Mouse (Mus musculus): ENCODE results near the gene Hapln4. TPM values are rescaled to one million over a fixed set of nuclear protein-coding genes. Genes with fewer than 3 reads are reported as not detected.

Hapln4 gene
- polyA plus RNA-seq, 1 experiment from 2014 or later: 0.75 TPM

DNA sequence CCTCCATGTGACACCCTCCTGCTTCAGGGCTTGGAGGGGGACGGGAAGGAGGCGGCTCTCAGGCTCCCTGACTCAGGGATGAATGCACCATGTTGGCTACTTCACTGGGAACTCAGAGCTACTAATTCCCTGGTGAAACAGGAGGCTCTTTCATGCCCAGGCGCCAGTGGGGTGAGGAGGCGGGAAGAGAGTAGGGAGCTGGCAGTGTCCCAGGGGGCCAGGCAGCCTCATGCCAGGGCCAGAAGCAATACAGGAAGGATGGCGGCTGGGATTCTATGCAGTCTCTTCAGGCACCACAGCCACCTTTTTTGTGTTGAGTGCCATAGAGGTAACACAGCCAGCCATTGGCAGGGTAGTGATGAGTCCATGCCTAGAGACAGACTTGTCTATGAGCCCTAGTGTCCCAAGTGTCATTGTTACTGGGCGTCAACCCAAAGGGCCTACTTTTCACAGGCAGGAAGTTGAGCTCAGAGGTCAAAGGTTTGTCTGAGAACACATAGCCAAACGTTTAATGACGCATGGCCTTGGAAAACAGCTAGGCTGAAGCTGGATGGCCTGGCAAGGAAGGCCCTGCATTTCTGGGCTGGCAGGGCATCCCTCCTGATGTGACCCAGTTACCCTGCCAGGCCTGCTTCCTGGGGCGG lies 46.2 kb downstream of the Hapln4 start:
- Histone ChIP-seq H3K4me2 (no peak overlapping the region), H3K27ac (peak overlapping the region; percentile 76), H3K4me3 (no peak overlapping the region), H3K27me3 (peaks cover 6% of the 10 kb centered on the region; the same call in 1 of the 2 replicates), H3K36me3 (peaks cover 22% of the 10 kb centered on the region), H3K9ac (no peak overlapping the region), H3K9me3 (no peaks in the 10 kb centered on the region), H3K4me1 (replicated peaks) (peaks cover 30% of the 10 kb centered on the region)
- WGBS: 68% methylated on average over 9 of the region's 9 CpGs
- ATAC-seq (ENCODE audit: low FRiP score): peak; percentile 63

DNA sequence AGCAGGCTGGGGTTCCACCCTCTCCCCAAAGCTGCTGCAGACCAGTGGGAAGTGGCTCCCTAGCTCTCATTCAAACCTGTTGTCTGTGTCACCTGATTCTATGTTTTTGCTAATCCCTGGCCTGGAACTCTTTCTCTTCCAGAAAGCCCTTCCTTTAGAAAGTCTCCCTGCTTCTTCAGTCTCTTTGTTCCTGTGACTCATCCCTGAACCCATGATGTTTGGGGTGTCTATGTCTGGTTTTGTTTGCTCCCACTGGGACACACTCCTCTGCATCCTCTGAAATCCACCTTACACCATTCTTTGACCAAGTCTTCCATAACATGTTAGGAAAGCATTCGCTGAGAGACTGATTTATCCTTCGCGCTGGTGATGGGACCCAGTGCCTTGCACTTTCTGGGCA lies 46.8 kb downstream of the Hapln4 start:
- peak overlapping the region; percentile 76 for H3K27ac ChIP-seq
- H3K9me3 ChIP-seq: no peaks in the 10 kb centered on the region

DNA sequence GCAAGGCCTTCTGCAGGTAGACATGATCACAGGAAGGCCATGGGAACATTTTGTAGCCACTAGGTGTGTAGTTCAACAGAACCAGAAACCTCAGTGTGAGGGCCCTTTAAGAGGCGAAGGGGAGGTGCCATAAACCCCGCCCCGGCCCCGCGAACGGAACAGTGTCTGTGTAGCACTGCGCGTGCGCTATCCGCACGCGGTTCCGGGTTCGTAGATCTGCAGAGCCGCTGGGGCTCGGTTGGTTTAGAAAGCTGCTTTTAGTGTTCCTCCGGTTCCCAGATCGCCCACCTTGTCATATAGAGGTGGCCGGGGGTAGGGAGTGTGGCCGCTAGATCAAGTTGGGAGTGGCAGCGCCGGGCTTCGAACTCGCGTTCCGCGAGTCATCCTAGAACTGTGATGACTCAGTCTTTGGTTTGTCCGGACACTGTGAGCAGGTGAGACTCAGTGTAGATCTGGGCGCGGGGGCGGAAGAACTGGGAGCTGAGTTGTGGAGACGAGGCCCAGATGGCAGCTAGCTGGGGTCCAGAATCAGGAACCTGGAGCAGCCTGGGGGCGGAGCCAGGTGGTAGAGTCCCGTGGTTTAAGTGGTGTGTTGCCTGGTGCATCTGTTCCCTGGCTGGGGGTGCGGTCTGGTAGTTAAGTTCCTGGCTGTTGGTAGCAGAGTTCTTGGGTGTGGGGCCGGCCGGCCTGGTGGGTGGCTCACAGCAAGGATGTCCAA lies 48.1 kb downstream of the Hapln4 start, which contains the start of gene Nr2c2ap:
TSS of gene Nr2c2ap (plus strand) at position 168 of the 718 bp plus-strand sequence.
- peak; percentile 81 for ATAC-seq (ENCODE audit: low FRiP score)
- H3K36me3 ChIP-seq: peaks cover 41% of the 10 kb centered on the region
- peak within 1 kb of the TSS; percentile 76 for H3K27ac ChIP-seq
- peaks cover 30% of the 10 kb centered on the region for H3K4me1 ChIP-seq (replicated peaks)
- H3K9me3 ChIP-seq: no peaks in the 10 kb centered on the region
- H3K4me2 ChIP-seq: peak within 1 kb of the TSS; percentile 84
- peak within 1 kb of the TSS; percentile 81 for H3K9ac ChIP-seq
- H3K4me3 ChIP-seq: peak within 1 kb of the TSS; percentile 75
- WGBS: 2% methylated on average over 37 of the region's 37 CpGs
- H3K27me3 ChIP-seq: no peaks in the 10 kb centered on the region

More for the DNA sequence above, 46.8 kb downstream of the Hapln4 start:
- Histone ChIP-seq H3K9ac (no peak overlapping the region), H3K27me3 (peaks cover 2% of the 10 kb centered on the region; the same call in 1 of the 2 replicates), H3K4me3 (no peak overlapping the region), H3K36me3 (peaks cover 29% of the 10 kb centered on the region), H3K4me1 (replicated peaks) (peaks cover 30% of the 10 kb centered on the region), H3K4me2 (no peak overlapping the region)
- ATAC-seq (ENCODE audit: low FRiP score): no peak
- 83% methylated on average over 3 of the region's 3 CpGs for WGBS

DNA sequence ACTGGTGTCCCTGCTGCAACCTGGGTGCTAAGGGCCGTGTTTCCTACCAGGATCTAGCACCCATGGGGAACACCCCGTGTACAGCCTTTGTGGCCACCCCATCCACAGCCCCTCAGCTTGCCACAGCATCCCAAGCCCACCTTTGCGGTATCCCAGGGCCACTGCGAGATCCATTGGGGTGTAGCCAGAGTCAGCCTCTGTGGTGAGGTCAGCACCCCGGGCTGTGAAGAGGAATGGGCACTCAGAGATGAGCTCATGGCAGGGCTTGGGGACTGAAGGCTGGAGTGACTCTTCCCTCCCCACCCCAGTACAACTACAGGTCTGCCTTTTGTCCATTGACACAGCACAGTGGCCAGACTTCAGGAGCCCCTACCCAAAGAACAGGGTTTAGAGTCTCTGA lies 50.8 kb downstream of the Hapln4 start:
- Histone ChIP-seq H3K9ac (no peak overlapping the region), H3K27ac (no peak overlapping the region), H3K36me3 (peaks cover 45% of the 10 kb centered on the region), H3K27me3 (no peaks in the 10 kb centered on the region), H3K9me3 (no peaks in the 10 kb centered on the region), H3K4me1 (replicated peaks) (peaks cover 42% of the 10 kb centered on the region), H3K4me3 (no peak overlapping the region), H3K4me2 (no peak overlapping the region)
- 86% methylated on average over 5 of the region's 5 CpGs for WGBS
- ATAC-seq (ENCODE audit: low FRiP score): no peak

DNA sequence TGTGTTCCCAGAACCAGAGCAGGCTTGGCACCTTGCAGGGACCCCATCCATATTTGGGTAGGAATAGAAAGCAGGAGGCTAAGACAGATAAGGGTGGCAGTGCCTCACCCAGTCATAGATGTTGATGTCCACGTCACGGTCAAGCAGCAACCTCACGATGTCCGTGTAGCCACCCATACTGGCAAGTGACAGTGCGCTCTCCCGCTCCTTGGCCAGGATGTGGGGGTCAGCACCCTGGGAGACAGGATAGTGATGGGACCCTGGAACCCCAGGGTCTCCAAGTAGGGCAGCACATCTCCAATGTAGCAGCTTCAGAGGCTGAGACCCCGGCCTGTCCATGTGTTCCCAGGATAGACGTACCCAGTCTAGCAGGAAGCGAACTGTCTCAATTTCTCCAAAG lies 51.7 kb downstream of the Hapln4 start:
- no peak overlapping the region for H3K4me2 ChIP-seq
- H3K9ac ChIP-seq: no peak overlapping the region
- no peak overlapping the region for H3K27ac ChIP-seq
- peaks cover 45% of the 10 kb centered on the region for H3K36me3 ChIP-seq
- no peaks in the 10 kb centered on the region for H3K9me3 ChIP-seq
- 94% methylated on average over 9 of the region's 9 CpGs for whole genome bisulfite sequencing
- H3K4me1 ChIP-seq (replicated peaks): peaks cover 34% of the 10 kb centered on the region
- no peak for ATAC-seq (ENCODE audit: low FRiP score)
- H3K27me3 ChIP-seq: no peaks in the 10 kb centered on the region
- H3K4me3 ChIP-seq: no peak overlapping the region

DNA sequence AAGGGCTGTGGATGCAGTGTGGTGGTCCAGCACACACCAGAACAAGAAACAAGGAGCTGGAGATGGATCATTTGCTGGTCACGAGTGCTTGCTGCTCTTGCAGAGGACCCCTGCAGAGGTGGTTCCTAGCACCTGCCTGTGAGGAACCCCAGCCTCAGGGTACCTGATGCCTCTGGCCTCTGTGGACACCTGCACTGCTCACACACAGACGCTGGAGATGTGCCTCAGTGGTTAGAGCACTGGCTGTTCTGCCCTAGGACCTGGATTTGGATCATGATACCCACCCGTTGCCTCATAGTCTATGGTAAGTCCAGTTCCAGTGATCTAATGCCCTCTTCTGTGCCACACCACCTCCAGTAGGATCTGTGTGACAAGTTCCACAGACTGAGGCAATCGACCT lies 53.3 kb downstream of the Hapln4 start:
- no peak overlapping the region for H3K27ac ChIP-seq
- no peaks in the 10 kb centered on the region for H3K27me3 ChIP-seq
- peaks cover 45% of the 10 kb centered on the region for H3K36me3 ChIP-seq
- H3K9me3 ChIP-seq: no peaks in the 10 kb centered on the region
- no peak overlapping the region for H3K4me2 ChIP-seq
- no peak for ATAC-seq (ENCODE audit: low FRiP score)
- WGBS: 91% methylated on average over 4 of the region's 4 CpGs
- no peak overlapping the region for H3K4me3 ChIP-seq
- H3K4me1 ChIP-seq (replicated peaks): peaks cover 39% of the 10 kb centered on the region
- peak overlapping the region; percentile 31; the same call in 1 of the 2 replicates for H3K9ac ChIP-seq

DNA sequence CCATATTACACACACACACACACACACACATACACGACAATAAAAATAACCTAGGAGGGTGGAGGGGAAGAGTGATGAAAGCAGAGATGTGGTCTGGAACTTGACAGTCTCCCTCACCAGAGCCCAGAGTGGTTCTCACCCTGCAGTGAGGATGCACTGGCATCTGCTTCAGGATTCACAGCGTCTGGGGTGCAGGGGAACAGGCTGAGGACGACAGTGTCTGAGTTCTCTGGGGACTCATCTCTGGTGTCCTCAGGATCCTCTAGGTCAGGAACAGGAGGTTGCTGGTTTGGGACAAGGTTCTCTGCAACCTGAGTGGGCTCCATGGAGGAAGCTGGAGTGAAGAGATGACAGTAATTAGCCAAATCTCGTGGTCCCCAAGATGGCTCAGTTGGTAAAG lies 54.6 kb downstream of the Hapln4 start:
- H3K27ac ChIP-seq: no peak overlapping the region
- peak overlapping the region; percentile 83 for H3K4me3 ChIP-seq
- peak overlapping the region; percentile 87 for H3K4me2 ChIP-seq
- no peak for ATAC-seq (ENCODE audit: low FRiP score)
- H3K27me3 ChIP-seq: no peaks in the 10 kb centered on the region
- H3K4me1 ChIP-seq (replicated peaks): peaks cover 28% of the 10 kb centered on the region
- WGBS: 80% methylated on average over 4 of the region's 4 CpGs
- H3K36me3 ChIP-seq: peaks cover 50% of the 10 kb centered on the region
- peak overlapping the region; percentile 72 for H3K9ac ChIP-seq
- no peaks in the 10 kb centered on the region for H3K9me3 ChIP-seq

DNA sequence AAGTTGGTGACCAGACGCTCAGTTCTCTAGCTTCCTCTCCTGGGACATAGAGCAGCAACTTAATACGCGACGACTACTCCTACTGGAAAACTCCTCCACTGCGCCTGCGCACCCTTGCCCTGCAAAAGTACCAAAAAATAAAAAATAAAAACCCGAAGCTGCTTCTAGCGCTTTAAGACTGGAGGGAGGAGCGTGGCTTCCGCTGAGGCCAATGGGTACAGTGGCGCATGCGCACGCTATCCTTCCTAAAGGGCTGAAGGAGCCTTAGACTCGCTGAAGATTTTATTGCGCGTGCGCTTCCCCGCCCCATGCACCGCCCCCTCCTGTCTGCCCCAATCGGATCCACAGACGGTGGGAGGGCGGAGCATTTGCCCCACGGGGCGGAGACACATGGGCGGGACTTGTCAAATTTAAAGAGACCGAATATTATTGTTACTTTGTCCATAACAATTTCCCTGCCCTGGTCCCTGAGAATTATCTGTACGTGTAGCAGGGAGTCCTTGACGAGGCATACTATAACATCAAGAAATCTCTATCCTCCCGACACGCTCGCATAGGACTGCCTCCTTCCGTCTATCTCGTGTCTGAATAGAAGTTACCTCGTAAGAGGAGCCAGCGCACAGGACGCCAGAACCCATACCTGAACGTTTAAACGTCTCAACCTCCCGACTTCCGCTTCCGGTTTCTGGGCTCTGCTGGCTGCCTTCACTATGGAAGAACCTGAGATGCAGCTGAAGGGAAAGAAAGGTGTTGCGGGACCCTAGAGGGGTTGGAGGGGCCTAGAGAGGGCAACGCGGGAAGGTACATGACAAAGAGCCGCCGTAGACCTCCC lies 56.0 kb downstream of the Hapln4 start, which contains the start of the genes Rfxank, Borcs8 and Mef2b:
TSS of gene Rfxank (minus strand) at position 129 of the 832 bp plus-strand sequence.
TSS of gene Borcs8 (plus strand) at position 474 of the 832 bp plus-strand sequence.
TSS of gene Mef2b (plus strand) at position 686 of the 832 bp plus-strand sequence.
- Histone ChIP-seq H3K4me3 (peak within 1 kb of the TSS; percentile 83), H3K27ac (peak within 1 kb of the TSS; percentile 89), H3K4me1 (replicated peaks) (peaks cover 25% of the 10 kb centered on the region), H3K36me3 (peaks cover 50% of the 10 kb centered on the region), H3K9ac (peak within 1 kb of the TSS; percentile 89), H3K4me2 (peak within 1 kb of the TSS; percentile 87), H3K27me3 (no peaks in the 10 kb centered on the region), H3K9me3 (no peaks in the 10 kb centered on the region)
- WGBS: under 1% methylated on average over 46 of the region's 46 CpGs
- peak; percentile 97 for ATAC-seq (ENCODE audit: low FRiP score)

DNA sequence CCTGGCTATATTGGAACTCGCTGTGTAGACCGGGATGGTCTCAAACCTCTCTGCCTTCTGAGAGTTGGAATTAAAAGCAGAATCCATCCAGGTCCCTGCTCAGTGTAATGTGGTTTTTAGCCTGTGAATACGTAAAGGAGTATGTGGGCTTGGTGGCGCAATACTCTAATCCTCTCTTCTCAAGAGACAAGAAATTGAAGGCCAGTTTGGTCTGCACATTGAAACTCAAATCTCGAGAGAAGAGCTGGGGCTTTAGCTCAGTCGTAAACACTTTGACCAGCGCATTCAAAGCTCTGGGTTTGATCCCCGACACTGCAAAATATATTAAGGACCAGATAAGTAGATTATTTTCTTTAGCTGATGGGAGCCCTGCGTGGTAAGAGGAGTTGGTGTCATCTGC lies 56.7 kb downstream of the Hapln4 start:
- H3K9ac ChIP-seq: peak overlapping the region; percentile 89
- H3K4me1 ChIP-seq (replicated peaks): peaks cover 25% of the 10 kb centered on the region
- H3K36me3 ChIP-seq: peaks cover 50% of the 10 kb centered on the region
- ATAC-seq (ENCODE audit: low FRiP score): no peak
- no peaks in the 10 kb centered on the region for H3K27me3 ChIP-seq
- peak overlapping the region; percentile 83 for H3K4me3 ChIP-seq
- H3K27ac ChIP-seq: peak overlapping the region; percentile 89
- peak overlapping the region; percentile 87 for H3K4me2 ChIP-seq
- H3K9me3 ChIP-seq: no peaks in the 10 kb centered on the region
- 17% methylated on average over 9 of the region's 9 CpGs for WGBS

Data from hindbrain, embryonic 13.5 days (tissue).